Comparison of ENCODE assay signal across 8 mouse cellular contexts in the genomic region with DNA sequence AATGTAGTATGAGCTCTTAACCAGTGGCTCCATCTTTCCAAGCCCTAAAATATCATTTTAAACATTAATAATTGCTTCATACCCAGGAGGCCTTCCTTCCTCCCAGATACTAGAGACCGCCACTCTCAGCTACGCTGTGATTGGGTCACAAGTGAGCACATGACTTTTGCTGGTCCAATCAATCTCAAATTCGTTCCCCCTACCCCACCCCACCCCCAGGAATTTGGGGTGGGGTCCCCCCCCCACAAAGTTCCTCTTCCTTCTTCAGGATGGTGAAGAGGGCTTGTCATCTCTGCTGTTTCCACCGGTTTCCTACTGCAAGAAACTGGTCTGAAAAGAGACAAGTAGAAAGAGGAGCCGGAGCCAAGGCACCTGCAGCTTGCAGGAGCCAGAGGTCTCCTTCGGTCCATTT. TPM values are rescaled to one million over a fixed set of nuclear protein-coding genes. Genes with fewer than 3 reads are reported as not detected.
A peak's percentile ranks its signal among the peaks of the same experiment; 100 is the strongest.
DNase-seq lines count a peak whose midpoint lies in the region; ATAC-seq and TF ChIP-seq lines count a peak whose summit lies in the region.

No protein-coding gene starts in this region.

- H3K27me3 ChIP-seq in ES-Bruce4 (ENCODE audit: control insufficient read depth, insufficient read depth, low read length, poor library complexity, severe bottlenecking): no peaks in the 10 kb centered on the region
- H3K27me3 ChIP-seq in heart, embryonic 13.5 days (replicated peaks): no peaks in the 10 kb centered on the region
- peaks cover 3% of the 10 kb centered on the region; the same call in 1 of the 2 replicates for H3K27me3 ChIP-seq in lung, embryonic 14.5 days (ENCODE audit: insufficient read depth, low read length)

- no peak for TF ChIP-seq CTCF in ES-Bruce4 (IDR thresholded peaks at IDR 0.05; ENCODE audit: low read depth, low read length)
- TF ChIP-seq CTCF in lung, embryonic 14.5 days (IDR thresholded peaks at IDR 0.05; ENCODE audit: low read depth): no peak

- no peak for TF ChIP-seq EP300 in ES-Bruce4 (IDR thresholded peaks at IDR 0.05; ENCODE audit: insufficient read depth, low read depth, low read length)

- peak overlapping the region; percentile 24; the same call in 1 of the 2 replicates for H3K9ac ChIP-seq in ES-Bruce4 (ENCODE audit: low read depth, poor library complexity, severe bottlenecking)
- H3K9ac ChIP-seq in heart, embryonic 13.5 days: peak overlapping the region; percentile 61
- H3K9ac ChIP-seq in lung, embryonic 14.5 days: no peak overlapping the region

- H3K4me2 ChIP-seq in heart, embryonic 13.5 days: peak overlapping the region; percentile 57
- peak overlapping the region; percentile 37 for H3K4me2 ChIP-seq in lung, embryonic 14.5 days

- peaks cover 2% of the 10 kb centered on the region; the same call in 1 of the 2 replicates for H3K9me3 ChIP-seq in ES-Bruce4 (replicated peaks; ENCODE audit: control insufficient read depth, insufficient read depth, low read length, poor library complexity, severe bottlenecking)
- H3K9me3 ChIP-seq in heart, embryonic 13.5 days: 0 out of 2 replicates have a peak, but pooled peaks cover 3% of the 10 kb centered on the region
- H3K9me3 ChIP-seq in lung, embryonic 14.5 days (ENCODE audit: low read depth, low read length): no peaks in the 10 kb centered on the region

- no peaks in the 10 kb centered on the region for H3K36me3 ChIP-seq in ES-Bruce4 (ENCODE audit: control insufficient read depth, insufficient read depth, low read length, poor library complexity, severe bottlenecking)
- no peaks in the 10 kb centered on the region for H3K36me3 ChIP-seq in heart, embryonic 13.5 days
- no peaks in the 10 kb centered on the region for H3K36me3 ChIP-seq in lung, embryonic 14.5 days (ENCODE audit: insufficient read depth)

- H3K27ac ChIP-seq in ES-Bruce4 (ENCODE audit: insufficient read depth, low read length): peak overlapping the region; percentile 80
- peak overlapping the region; percentile 93 for H3K27ac ChIP-seq in heart, embryonic 13.5 days (replicated peaks)
- peak overlapping the region; percentile 96 for H3K27ac ChIP-seq in lung, embryonic 14.5 days (ENCODE audit: low read depth)

- TF ChIP-seq POLR2A in ES-Bruce4 (IDR thresholded peaks at IDR 0.05; ENCODE audit: insufficient read depth, low read length): no peak

- H3K4me3 ChIP-seq in ES-Bruce4 (ENCODE audit: low read depth, low read length): peak overlapping the region; percentile 45
- H3K4me3 ChIP-seq in heart, embryonic 13.5 days: 0 out of 2 replicates have a peak overlapping the region, but pooled peaks have one; percentile 1
- no peak overlapping the region for H3K4me3 ChIP-seq in lung, embryonic 14.5 days (ENCODE audit: low read depth, low read length)

- 50% methylated on average over 6 of the region's 6 CpGs for WGBS in heart, embryonic 13.5 days
- WGBS in lung, embryonic 14.5 days: 39% methylated on average over 6 of the region's 6 CpGs

- ATAC-seq in heart, embryonic 13.5 days (ENCODE audit: extremely low read depth, insufficient number of reproducible peaks, low FRiP score, low TSS enrichment): no peak
- ATAC-seq in lung, embryonic 14.5 days (ENCODE audit: insufficient read depth): peak; percentile 29

- DNase-seq in gastrocnemius, adult 18-20 months (ENCODE audit: low spot score): peak; percentile 13
- DNase-seq in gastrocnemius, postnatal 10 days: no peak
- peak; percentile 66 for DNase-seq in lung, embryonic 14.5 days
- DNase-seq in frontal cortex, postnatal 25 days (ENCODE audit: low spot score in 2 of 2): no peak
- DNase-seq in thymus, postnatal 36 days: no peak
- DNase-seq in embryo, embryonic 9.5 days (ENCODE audit: extremely low spot score): no peak

- peaks cover 12% of the 10 kb centered on the region for H3K4me1 ChIP-seq in ES-Bruce4 (ENCODE audit: control insufficient read depth, insufficient read depth, low read length)
- H3K4me1 ChIP-seq in heart, embryonic 13.5 days: peaks cover 31% of the 10 kb centered on the region
- H3K4me1 ChIP-seq in lung, embryonic 14.5 days (ENCODE audit: insufficient read depth): peaks cover 6% of the 10 kb centered on the region; the same call in 1 of the 2 replicates

RNA-seq across cellular contexts. Expression of a gene that starts 12.7 kb away (rescaled TPM):
- total RNA-seq in gastrocnemius, adult 18-20 months (2021): 1 to 10 TPM; 1.6 to 2.3 TPM
- 10 to 100 TPM in 1 of 2 experiments, 1 to 10 TPM in 1; 7.5 to 11.8 TPM for total RNA-seq in gastrocnemius, postnatal 10 days (2021)
- 98.9 and 114 TPM in 2 replicates for polyA plus RNA-seq in ES-Bruce4 (2011; ENCODE audit: insufficient read depth, insufficient read length, low read depth, missing spikeins)
- polyA plus RNA-seq in heart, embryonic 13.5 days (2015; fragmentation: Nextera tagmentation; extraction: Ambion mirVana): 13.5 and 13.9 TPM in 2 replicates
- 19.8 and 23.2 TPM in 2 replicates for polyA plus RNA-seq in lung, embryonic 14.5 days (2014; fragmentation: Nextera tagmentation; extraction: Ambion mirVana)

RNA-seq across cellular contexts. Expression of a gene that starts 44.2 kb away (rescaled TPM):
- total RNA-seq in gastrocnemius, adult 18-20 months (2021): 1 to 10 TPM; 7.0 to 7.8 TPM
- 10 to 100 TPM; 28.2 to 38.1 TPM for total RNA-seq in gastrocnemius, postnatal 10 days (2021)
- polyA plus RNA-seq in ES-Bruce4 (2011; ENCODE audit: insufficient read depth, insufficient read length, low read depth, missing spikeins): 25.7 and 28.7 TPM in 2 replicates
- 48.6 and 49.5 TPM in 2 replicates for polyA plus RNA-seq in heart, embryonic 13.5 days (2015; fragmentation: Nextera tagmentation; extraction: Ambion mirVana)
- 43.1 and 47.1 TPM in 2 replicates for polyA plus RNA-seq in lung, embryonic 14.5 days (2014; fragmentation: Nextera tagmentation; extraction: Ambion mirVana)

RNA-seq across cellular contexts. Expression of a gene that starts 44.7 kb away (rescaled TPM):
- under 1 TPM in 1 of 2 experiments, not detected in 1; 0.55 TPM for total RNA-seq in gastrocnemius, adult 18-20 months (2021)
- 1 to 10 TPM; 1.0 to 2.5 TPM for total RNA-seq in gastrocnemius, postnatal 10 days (2021)
- 1.2 TPM in 1 of 2 replicates, not detected in the other for polyA plus RNA-seq in ES-Bruce4 (2011; ENCODE audit: insufficient read depth, insufficient read length, low read depth, missing spikeins)
- polyA plus RNA-seq in heart, embryonic 13.5 days (2015; fragmentation: Nextera tagmentation; extraction: Ambion mirVana): not detected in 2 replicates
- polyA plus RNA-seq in lung, embryonic 14.5 days (2014; fragmentation: Nextera tagmentation; extraction: Ambion mirVana): not detected in 2 replicates

Comparison
In these comparisons a context has a peak if more than half of its experiments do, and no peak if none do; other contexts are left out.
1. DNase-seq: peak in gastrocnemius, adult 18-20 months (single experiment) and lung, embryonic 14.5 days (single experiment); none in gastrocnemius, postnatal 10 days (single experiment), frontal cortex, postnatal 25 days (0 of 2), thymus, postnatal 36 days (0 of 2) and embryo, embryonic 9.5 days (single experiment).
2. Peak in every context shown above with its lines, with median percentiles within 50 percentile points of each other: H3K27ac ChIP-seq.